Mouse (Mus musculus) lung, embryonic 14.5 days (tissue): Measurements from ENCODE around the gene Rnf141. TPM values are rescaled to one million over a fixed set of nuclear protein-coding genes. Genes with fewer than 3 reads are reported as not detected.
A peak's percentile ranks its signal among the peaks of the same experiment; 100 is the strongest.

Experiments
- ATAC-seq: fragments of 200-750 bp; cut with Nextera tagmentation; 2 replicates; pipeline ENCODE4 v1.8.0; 2017; ENCODE audit warnings: mild to moderate bottlenecking, moderate TSS enrichment, moderate library complexity; ENCODE audit not compliant: insufficient read depth
- DNase-seq: peaks from one replicate; pipeline ENCODE4 v3.0.0-alpha.2; 2015
- H3K27ac ChIP-seq: fragments of 300-500 bp; sonication (generic); 2 replicates; pipeline ENCODE4 v1.5.1; 2014; ENCODE audit warnings: low read depth, mild to moderate bottlenecking, moderate library complexity
- H3K27me3 ChIP-seq: fragments of 300-500 bp; sonication (generic); 2 replicates; pipeline ENCODE4 v1.6.1; 2014; ENCODE audit warnings: low read length, control low read depth; ENCODE audit not compliant: insufficient read depth
- H3K36me3 ChIP-seq: fragments of 300-500 bp; sonication (generic); 2 replicates; pipeline ENCODE4 v1.6.1; 2014; ENCODE audit warnings: control low read depth; ENCODE audit not compliant: insufficient read depth
- H3K4me1 ChIP-seq: fragments of 300-500 bp; sonication (generic); 2 replicates; pipeline ENCODE4 v1.6.1; 2014; ENCODE audit warnings: antibody characterized with exemption, control low read depth; ENCODE audit not compliant: insufficient read depth
- H3K4me2 ChIP-seq: fragments of 300-500 bp; sonication (generic); 2 replicates; pipeline ENCODE4 v1.6.1; 2014; ENCODE audit warnings: mild to moderate bottlenecking
- H3K4me3 ChIP-seq: fragments of 300-500 bp; sonication (generic); 2 replicates; pipeline ENCODE4 v1.5.1; 2014; ENCODE audit warnings: low read depth, low read length
- H3K9ac ChIP-seq: fragments of 300-500 bp; sonication (generic); 2 replicates; pipeline ENCODE4 v1.6.1; 2014
- H3K9me3 ChIP-seq: fragments of 300-500 bp; sonication (generic); 2 replicates; pipeline ENCODE4 v1.6.1; 2016; ENCODE audit warnings: low read depth, low read length, control low read depth
- CTCF ChIP-seq: IDR thresholded peaks from 2 replicates; pipeline ENCODE4 v1.5.1; 2016; ENCODE audit warnings: antibody characterized with exemption, low read depth
- WGBS: fragments of 180-500 bp; shearing (Covaris S2); extraction: QIAGEN DNeasy Blood & Tissue Kit; methylation state at CpG from one replicate; pipeline ENCODE4 v1.1.7; 2014; 5-methylcytosine and 5-hydroxymethylcytosine counted together
- polyA plus RNA-seq: library from polyadenylated mRNA; unstranded; fragments of >200 nt; fragmentation: Nextera tagmentation; extraction: Ambion mirVana; gene quantifications from 2 replicates; pipeline ENCODE4 v1.2.1, GENCODE M21; 2014

The Rnf141 gene
- polyA plus RNA-seq, 1 experiment from 2014 or later: 37.1 TPM

DNA sequence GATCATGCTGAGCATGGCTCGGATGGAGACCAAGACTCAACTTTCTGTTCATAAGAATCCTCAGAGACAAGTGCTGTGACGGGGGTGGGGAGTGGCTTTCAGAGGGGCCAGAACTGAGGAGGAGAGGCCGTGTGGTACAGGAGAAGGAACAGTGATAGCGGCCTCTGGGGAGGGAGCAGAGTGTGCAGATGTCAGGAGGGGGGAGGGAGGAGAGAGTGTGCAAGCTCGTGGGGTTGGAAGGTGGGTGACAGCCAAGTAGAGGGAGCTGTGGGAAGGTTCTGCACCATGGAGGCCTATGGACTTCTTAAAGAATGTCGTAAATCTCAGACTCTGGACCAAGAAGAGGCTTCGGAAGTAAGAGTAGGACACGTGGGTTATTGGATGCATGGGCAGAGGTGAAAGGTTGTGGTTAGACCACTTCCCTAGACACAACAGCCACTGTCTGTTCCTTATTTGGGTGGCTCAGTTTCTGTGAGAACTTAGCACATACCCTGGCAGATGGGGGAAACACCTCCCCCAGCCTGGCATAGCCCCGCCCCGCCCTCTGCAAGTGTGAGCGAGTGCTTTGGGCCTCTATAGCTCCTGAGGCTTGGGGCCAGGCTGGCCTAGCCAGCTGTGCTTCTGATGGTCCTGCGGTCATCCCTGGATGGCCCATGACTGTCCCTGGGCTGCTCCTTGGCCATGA lies 47.7 kb downstream of the Rnf141 start:
- H3K4me1 ChIP-seq: no peaks in the 10 kb centered on the region
- no peak overlapping the region for H3K4me3 ChIP-seq
- DNase-seq (no peak), ATAC-seq (no peak)
- TF ChIP-seq CTCF: no peak
- H3K36me3 ChIP-seq: no peaks in the 10 kb centered on the region
- no peak overlapping the region for H3K9ac ChIP-seq
- WGBS: 66% methylated on average over 12 of the region's 12 CpGs
- no peaks in the 10 kb centered on the region for H3K9me3 ChIP-seq
- no peak overlapping the region for H3K27ac ChIP-seq
- no peak overlapping the region for H3K4me2 ChIP-seq
- no peaks in the 10 kb centered on the region for H3K27me3 ChIP-seq

DNA sequence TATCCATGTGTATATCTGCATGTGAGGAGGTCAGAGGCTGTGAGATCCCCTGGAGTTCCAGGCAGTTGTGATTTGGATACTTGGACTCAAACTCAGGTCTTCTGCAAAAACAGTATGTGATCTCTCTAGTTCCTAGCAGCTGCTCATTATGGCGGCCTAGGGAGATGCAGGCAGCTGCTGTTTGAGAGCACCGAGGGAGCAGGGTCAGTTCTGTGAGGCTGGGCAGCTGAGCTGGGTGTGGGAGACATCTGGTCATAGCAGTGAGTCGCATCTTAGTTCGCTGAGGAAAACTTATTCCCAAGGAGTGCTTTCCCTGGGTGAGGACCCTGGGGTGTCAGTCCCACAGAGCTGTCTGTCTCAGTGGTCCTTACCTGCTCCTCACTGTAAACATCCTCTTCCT lies 49.5 kb downstream of the Rnf141 start:
- no peak overlapping the region for H3K27ac ChIP-seq
- ATAC-seq (no peak), DNase-seq (no peak)
- no peaks in the 10 kb centered on the region for H3K9me3 ChIP-seq
- no peaks in the 10 kb centered on the region for H3K4me1 ChIP-seq
- H3K9ac ChIP-seq: no peak overlapping the region
- no peak overlapping the region for H3K4me2 ChIP-seq
- no peak for TF ChIP-seq CTCF
- no peaks in the 10 kb centered on the region for H3K36me3 ChIP-seq
- no peak overlapping the region for H3K4me3 ChIP-seq
- no peaks in the 10 kb centered on the region for H3K27me3 ChIP-seq
- 47% methylated on average over 4 of the region's 4 CpGs for WGBS

DNA sequence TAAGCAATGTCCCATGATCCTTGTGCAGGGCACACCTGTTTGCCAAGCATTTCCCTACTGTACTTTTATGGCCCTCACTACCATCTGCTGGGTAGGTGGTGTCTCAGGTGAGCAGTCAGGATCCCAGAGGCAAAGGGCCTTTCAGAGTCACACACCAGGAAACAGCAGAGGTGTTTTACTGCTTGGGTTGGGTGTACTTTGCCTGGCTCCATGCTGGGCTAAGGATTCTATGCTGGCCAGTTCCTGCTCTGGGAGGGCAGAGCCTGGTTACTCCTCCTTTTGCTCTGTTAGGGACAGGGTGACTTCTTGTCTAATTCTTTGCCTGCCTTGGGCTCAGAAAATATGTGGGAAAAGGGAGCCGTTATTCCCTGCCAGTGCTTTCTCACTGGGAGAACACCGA lies 51.4 kb downstream of the Rnf141 start:
- ATAC-seq: no peak
- H3K9me3 ChIP-seq: no peaks in the 10 kb centered on the region
- no peak overlapping the region for H3K27ac ChIP-seq
- no peaks in the 10 kb centered on the region for H3K4me1 ChIP-seq
- DNase-seq: no peak
- H3K4me2 ChIP-seq: no peak overlapping the region
- H3K36me3 ChIP-seq: no peaks in the 10 kb centered on the region
- no peak overlapping the region for H3K9ac ChIP-seq
- no peak overlapping the region for H3K4me3 ChIP-seq
- H3K27me3 ChIP-seq: no peaks in the 10 kb centered on the region
- WGBS: 84% methylated on average over 2 of the region's 2 CpGs
- TF ChIP-seq CTCF: no peak

DNA sequence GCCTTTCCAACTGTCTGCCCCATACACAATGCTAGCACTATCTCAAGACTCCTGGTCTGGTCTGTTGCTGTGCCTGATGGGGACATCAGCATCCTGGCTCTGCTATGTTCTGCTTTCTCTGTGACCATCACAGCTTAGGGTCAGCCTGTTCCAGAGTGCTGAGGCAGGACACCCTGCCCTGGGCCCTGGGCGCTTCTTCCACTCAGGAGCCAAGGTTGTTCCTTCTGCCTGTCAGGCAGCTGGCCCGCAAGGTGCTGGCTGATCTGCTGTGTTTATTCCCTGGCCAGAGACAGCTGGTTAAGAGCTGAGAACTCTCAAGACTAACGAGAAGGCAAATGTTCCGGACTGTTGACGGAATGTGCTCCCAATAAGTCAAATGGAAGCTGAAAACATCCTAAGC lies 52.1 kb downstream of the Rnf141 start:
- TF ChIP-seq CTCF: no peak
- Histone ChIP-seq H3K27me3 (no peaks in the 10 kb centered on the region), H3K4me2 (no peak overlapping the region), H3K27ac (no peak overlapping the region), H3K9me3 (no peaks in the 10 kb centered on the region), H3K36me3 (no peaks in the 10 kb centered on the region), H3K4me3 (no peak overlapping the region), H3K4me1 (no peaks in the 10 kb centered on the region), H3K9ac (no peak overlapping the region)
- WGBS: 64% methylated on average over 5 of the region's 5 CpGs
- ATAC-seq: no peak
- no peak for DNase-seq

DNA sequence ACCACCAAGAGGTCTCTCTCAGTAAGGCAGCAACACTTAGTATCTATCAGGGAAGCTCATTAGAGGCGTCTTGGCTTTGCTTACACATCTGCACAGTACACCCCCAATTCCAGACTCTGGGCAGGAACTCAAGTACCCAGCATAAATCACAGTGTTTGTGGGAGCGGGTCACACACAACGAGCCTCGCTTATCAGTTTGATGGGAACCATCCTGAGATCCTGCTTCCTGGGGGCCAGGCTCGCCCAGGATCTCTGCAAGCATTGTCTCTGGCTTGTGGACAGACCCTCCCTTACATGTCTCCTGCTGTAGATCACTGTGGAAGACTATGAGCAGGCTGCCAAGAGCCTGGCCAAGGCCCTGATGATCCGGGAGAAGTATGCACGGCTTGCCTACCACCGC lies 53.4 kb downstream of the Rnf141 start:
- no peak overlapping the region for H3K4me2 ChIP-seq
- 59% methylated on average over 8 of the region's 8 CpGs for WGBS
- no peaks in the 10 kb centered on the region for H3K36me3 ChIP-seq
- no peaks in the 10 kb centered on the region for H3K9me3 ChIP-seq
- 0 out of 2 replicates have a peak, but pooled peaks cover 3% of the 10 kb centered on the region for H3K4me1 ChIP-seq
- H3K9ac ChIP-seq: no peak overlapping the region
- no peak overlapping the region for H3K4me3 ChIP-seq
- H3K27me3 ChIP-seq: no peaks in the 10 kb centered on the region
- peak; percentile 61 for DNase-seq
- no peak overlapping the region for H3K27ac ChIP-seq
- TF ChIP-seq CTCF: no peak
- ATAC-seq: peak; percentile 52; the same call in 1 of the 2 replicates

DNA sequence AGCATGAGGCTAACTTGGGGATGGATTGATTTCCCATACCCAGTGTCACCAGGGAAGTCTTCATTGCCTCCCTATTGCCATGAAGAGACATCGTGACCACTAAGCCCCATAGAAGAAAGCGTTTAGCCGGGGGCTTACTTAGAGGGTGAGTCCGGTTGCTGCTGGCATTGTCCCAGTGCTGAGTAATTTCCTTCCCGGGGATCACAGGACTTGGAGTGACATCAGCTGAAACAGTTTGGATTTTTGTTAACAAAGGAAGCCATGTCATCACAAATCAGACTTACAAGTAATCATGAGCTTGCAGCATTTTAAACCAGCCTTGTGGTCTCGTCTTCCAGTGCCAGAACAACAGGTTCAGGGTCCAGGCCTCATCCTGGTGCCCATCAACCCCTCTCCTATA lies 56.9 kb downstream of the Rnf141 start:
- ATAC-seq: peak; percentile 21; the same call in 1 of the 2 replicates
- DNase-seq: peak; percentile 83
- TF ChIP-seq CTCF: no peak
- Histone ChIP-seq H3K36me3 (no peaks in the 10 kb centered on the region), H3K9me3 (no peaks in the 10 kb centered on the region), H3K9ac (no peak overlapping the region), H3K4me1 (peaks cover 7% of the 10 kb centered on the region; the same call in 1 of the 2 replicates), H3K27me3 (no peaks in the 10 kb centered on the region), H3K27ac (no peak overlapping the region), H3K4me2 (no peak overlapping the region), H3K4me3 (no peak overlapping the region)
- 43% methylated on average over 6 of the region's 6 CpGs for WGBS

DNA sequence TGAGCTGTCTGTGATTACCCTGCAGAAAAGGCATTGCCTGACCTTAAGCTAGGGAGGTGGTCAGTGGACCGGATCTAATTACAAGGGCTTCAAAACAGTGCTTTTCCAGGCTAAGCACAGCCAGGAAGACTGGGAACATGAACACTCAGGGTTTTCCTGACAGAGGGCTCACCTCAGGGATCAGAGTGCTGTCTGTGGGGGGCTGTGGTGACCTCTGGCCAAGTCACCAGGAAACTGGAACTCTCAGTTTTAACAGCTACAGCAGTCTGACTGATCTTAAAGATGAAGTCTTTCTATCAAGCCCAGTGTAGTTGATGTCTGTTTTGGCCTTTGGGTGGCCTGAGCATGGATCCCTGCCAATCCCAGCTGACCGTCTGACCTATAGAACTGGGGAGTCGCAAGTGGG lies 58.5 kb downstream of the Rnf141 start:
- Histone ChIP-seq H3K4me2 (no peak overlapping the region), H3K27me3 (no peaks in the 10 kb centered on the region), H3K9me3 (no peaks in the 10 kb centered on the region), H3K9ac (no peak overlapping the region), H3K27ac (no peak overlapping the region), H3K4me1 (peaks cover 14% of the 10 kb centered on the region; the same call in 1 of the 2 replicates), H3K4me3 (no peak overlapping the region), H3K36me3 (no peaks in the 10 kb centered on the region)
- WGBS: 48% methylated on average over 3 of the region's 3 CpGs
- no peak for TF ChIP-seq CTCF
- ATAC-seq (no peak), DNase-seq (no peak)
